Mouse (Mus musculus): Measurements from ENCODE around the gene Tmbim6.

Gene Tmbim6

DNA sequence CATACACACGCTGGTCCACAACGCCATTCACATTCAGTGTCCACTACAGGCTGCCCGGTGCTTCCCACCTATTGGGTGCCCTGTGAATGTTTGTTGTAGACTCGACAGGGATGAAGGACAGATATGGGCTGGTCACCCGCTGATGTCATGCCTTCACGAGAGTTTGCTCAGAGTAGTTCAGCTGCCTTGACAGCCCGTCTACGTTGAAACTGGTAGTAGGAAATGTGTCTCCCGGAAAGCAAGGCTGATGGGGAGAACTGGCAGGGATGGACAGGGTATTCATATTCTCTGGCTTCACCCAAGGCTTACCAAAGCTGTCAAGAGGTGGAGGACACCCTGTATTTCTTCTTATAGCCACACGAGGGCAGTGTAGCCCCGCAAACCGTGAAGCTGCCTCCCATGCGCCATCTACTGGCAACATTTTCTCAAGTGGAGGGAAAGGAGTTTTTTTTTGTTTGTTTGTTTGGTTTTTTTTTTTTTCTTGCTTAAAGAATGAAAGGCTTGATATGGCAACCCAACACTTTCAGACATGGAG, 23.7 kb downstream of the Tmbim6 start:
- CTCF ChIA-PET, result interaction anchor here (0.7 to 1.0 kb wide), 5 partner anchors 8 to 1671 kb away, joined by 3 to 6 read pairs (median 4); no protein-coding TSS in a partner anchor

DNA sequence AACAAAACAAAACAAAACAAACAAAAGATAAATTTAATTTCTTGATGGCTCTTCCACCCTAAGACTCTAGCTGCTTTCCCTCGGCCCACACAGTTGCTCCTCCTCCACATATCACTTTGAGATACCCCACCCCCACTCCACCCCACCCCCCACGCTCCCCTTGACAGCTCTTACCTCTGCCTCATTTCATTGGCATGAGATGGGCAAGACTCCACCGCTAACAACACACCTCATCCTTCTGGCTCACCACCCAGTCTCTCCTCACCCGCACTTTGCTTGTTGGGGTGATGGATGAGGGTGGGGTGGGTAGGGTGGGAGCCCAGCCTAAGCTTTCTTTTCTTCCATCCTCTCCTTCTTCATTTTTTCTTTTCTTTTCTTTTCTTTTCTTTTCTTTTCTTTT, 24.3 kb downstream of the Tmbim6 start:
- CTCF ChIA-PET, result interaction anchor here (0.6 to 1.0 kb wide), 3 partner anchors 8 to 753 kb away, joined by 4 to 6 read pairs (median 6); no protein-coding TSS in a partner anchor

DNA sequence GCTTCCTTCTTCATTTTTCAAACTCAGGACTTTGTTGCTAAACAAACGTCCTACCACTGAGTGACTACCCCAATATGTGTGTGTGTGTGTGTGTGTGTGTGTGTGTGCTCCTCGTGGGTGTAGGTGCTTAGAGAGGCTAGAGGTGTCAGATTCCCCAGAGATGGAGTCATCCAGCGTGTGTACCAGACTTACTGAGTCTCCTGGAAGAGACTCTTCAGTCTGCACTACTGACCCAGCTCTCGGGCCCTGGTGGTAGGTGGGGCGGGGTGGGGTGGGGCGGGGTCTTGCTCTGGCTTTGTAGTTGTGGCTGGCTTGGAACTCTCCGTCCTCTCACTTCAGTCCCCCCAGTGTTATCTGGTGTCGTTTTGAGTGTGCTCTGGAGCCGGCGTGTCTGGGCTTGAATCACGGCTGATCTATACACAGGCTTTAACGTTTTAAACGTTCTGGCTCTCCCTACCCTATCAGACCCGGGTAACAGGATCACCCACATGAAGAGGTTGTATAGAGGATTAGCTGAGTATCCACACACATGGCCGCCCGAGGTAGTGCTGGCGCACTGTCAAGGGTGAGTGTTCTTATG, 25.1 kb downstream of the Tmbim6 start:
- CTCF ChIA-PET, result interaction anchor here (0.6 kb wide), 1 partner anchor 754 kb away, joined by 6 read pairs; no protein-coding TSS in a partner anchor

DNA sequence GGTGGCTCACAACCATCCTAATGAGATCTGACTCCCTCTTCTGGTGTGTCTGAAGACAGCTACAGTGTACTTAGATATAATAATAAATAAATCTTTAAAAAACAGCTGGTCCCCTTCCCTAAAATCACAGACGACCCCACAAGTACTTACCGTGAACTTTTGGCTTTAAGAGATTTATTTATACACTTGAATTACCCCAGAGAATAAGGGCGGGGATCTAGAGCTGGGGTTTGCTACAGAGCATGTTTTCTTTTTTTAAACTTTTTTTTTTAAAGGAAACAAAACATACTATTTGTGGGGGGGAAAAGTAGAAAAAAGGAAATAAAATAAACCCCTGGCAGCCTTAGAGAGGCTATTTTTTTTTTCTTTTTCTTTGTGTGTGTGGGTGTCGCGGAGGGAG, 27.4 kb downstream of the Tmbim6 start:
- CTCF ChIA-PET, result interaction anchor here (0.8 to 1.1 kb wide), 2 partner anchors 9 to 1457 kb away, joined by 3 read pairs; no protein-coding TSS in a partner anchor

DNA sequence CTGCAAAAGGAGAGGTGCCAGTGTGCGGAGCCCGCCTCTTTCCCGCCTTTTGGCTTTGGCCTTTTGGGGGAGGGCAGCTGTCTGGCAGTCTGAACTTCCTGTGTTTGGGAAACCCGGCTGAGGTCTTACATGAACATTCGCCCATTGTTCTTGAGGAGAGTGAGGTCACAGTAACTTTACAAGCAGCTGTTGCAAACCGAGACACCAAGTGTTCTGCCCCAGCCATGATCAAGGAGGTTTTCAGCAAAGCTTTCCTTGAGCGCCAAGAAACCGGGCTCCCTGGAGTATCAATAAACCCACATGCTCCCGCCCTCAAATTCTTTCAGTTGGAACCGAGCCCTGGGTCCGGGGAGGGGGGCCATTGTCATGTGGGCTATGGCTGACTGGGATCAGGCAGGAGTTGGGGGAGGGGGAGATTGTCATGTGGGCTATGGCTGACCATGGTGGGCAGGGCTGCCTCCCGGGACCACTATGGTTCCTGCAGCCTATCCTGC, 27.9 kb downstream of the Tmbim6 start:
- CTCF ChIA-PET, result interaction anchor here (0.8 to 1.1 kb wide), 2 partner anchors 9 to 1457 kb away, joined by 3 read pairs; no protein-coding TSS in a partner anchor

DNA sequence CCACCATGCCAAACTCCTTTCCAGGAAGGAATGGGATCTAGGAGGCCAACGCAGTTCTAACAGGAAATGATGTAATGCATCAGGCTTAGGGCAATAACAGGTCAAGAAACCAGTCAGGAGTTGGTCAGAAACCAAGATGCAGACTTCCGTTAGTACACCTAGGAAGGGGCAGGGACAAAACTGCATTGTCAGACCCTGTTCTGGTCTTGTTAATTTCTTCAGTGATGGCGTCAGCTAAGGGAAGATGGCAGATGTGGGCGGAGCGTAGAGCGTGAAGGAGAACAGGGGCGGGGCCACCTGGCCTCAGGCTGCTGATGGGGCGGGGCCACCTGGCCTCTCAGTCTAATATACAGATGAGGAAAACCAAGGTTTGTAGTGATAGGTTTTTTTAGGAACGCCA, 28.5 kb downstream of the Tmbim6 start:
- CTCF ChIA-PET, result interaction anchor here (0.6 to 1.1 kb wide), 2 partner anchors 8 to 83 kb away, joined by 3 to 5 read pairs; no protein-coding TSS in a partner anchor

DNA sequence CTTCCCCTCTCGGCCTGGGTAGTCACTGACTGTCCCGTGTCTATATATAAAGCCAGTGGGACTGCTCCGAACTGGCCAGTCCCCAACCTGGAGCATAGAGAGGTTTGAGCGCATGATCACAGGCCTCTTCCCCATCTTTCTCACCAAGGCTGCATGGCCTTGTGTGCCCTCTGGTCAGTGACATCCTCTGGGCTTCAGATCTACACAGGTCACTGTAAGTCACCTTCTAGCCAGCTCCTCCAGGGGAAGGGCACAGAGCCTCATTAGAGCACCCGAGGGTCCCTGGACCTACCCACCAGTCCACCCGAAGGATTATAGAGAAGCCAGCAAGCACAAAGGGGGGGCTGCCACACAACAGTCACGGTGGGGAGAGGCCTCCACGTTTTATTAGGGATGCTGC, 29.0 kb downstream of the Tmbim6 start:
- CTCF ChIA-PET, result no interaction called here

DNA sequence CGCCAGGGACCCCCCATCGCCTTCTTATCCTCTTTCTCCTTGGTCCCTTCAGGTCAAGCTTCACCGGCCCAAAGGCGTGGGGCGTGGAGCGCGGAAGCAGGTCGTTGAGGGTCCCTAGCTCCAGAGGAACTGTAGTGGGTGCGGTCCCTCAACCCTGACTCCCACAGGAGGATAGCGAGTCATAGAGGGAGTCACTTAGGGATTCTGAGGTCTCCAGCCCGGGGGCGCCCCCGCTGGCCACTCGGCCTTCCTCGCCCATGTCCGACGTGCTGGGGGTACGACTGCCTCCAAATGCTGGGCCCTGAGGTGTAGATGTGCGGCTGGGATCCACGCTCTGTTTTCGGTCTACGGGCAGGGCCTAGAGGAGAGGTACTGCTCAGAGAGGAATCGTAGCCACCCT, 29.9 kb downstream of the Tmbim6 start:
- CTCF ChIA-PET, result no interaction called here

DNA sequence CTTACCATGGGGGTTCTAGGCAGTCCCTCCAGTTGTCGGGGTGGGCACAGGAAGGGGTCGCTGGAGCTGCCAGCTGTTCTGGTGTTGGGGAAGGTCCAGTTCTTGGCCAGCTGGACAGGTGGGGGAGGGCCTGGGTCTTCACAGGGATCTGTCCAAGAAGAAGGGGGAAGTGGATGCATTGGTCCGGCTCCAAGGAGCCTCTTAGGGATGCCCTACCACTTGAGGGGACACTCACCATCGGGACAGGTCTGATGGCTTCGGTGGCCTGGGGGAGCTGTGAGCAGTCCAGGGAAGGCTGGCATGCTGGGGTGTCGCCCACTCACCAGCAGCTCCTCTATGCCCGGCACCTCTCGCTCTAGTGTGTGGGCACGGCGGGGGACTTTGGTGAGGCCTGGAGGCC, 30.4 kb downstream of the Tmbim6 start:
- CTCF ChIA-PET, result no interaction called here

DNA sequence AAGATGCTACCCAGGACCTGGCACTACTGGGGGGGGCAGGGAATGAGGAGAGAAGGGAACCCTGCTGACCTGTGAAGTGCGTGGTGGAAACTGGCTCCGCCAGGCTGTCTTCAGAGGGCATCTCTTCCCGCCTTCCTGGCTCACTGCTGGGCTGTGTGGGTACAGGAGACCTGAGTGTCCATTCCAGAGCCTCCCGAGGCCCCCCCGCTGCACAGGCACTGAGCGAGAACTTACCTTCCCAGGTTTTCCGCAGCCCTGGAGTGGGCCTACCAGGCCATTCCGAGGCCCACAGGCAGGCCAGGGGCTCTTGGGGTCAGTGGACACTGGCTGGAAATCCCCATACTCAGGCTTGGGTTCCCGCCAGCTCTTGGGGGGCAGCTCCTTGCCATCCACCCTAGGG, 31.2 kb downstream of the Tmbim6 start:
- CTCF ChIA-PET, result no interaction called here

DNA sequence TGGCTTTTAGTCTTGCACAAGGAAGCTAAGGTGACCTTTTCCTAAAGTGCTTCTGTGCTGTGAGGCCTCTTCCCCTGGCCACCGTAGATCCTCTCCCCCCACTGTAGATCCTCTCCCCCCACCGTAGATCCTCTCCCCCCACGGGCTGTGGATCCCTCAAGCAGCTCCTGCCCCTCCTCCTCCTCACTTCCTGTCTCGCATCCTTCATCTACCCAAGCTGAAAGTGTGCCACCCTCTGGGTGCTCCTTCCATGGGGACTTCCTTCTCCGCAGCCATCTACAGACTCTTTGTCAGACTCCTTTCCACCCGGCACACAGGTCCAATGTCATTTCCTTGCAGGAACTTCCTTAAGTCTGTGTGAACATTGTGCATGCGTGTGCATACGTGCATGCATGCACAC, 37.7 kb downstream of the Tmbim6 start:
- CTCF ChIA-PET, result interaction anchor here (0.7 kb wide), 1 partner anchor 11 kb away, joined by 16 read pairs; no protein-coding TSS in a partner anchor

DNA sequence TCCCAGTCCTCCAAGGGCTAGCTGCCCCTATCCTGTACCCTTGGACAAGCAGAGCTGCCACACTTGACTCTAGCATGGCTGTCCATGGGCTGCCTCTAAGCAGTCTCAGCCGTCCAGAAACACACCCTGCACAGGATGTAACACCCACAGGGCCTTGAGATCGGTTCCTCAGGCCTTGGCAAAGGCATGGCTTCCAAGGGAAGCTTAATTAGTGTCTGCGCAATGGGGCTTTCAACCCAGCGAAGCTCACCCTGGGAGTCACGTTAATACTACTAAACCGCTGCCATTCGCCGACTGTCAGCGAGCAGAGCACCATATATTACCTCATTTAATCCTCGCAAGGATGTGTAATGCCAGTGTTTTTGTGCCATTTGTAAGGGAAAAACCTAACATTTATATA, 38.4 kb downstream of the Tmbim6 start:
- CTCF ChIA-PET, result no interaction called here

DNA sequence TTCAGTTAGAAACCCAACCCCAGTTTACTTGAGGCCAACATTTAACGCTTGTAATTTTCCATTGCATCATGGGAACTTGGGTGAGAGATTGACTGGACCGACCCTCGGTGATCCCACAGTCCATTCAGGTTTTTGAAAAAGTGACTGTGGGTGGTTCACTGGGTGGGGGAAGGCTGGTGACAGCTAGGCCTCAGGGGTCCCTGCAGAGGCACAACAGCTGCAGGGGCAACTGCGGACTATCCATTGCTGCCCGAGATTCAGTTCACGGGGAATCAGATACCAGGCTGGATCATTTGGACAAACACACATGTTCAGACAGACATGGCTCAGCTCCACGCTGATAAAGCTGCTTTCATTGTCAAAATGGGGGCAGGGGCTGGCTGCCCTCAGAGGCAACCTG, 38.8 kb downstream of the Tmbim6 start:
- CTCF ChIA-PET, result no interaction called here

DNA sequence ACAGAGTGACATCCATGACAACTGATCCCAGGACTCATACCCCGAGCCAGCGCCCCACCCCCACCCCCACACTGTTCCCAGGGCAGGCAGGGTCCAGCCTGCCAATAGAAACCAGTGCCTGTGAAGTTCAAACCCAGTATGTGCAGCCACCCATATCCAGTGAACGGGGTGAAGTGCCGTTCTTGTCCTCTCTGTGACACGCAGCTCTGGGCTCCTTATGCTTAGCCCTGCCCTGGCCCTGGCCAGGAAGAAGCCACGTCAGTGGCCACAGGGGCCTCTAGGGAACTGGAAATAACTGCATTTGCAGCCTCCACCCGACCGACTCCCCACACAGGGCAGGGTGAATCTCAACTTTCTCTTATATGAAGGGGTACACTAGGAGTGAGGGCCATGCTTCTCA, 39.3 kb downstream of the Tmbim6 start:
- CTCF ChIA-PET, result no interaction called here

DNA sequence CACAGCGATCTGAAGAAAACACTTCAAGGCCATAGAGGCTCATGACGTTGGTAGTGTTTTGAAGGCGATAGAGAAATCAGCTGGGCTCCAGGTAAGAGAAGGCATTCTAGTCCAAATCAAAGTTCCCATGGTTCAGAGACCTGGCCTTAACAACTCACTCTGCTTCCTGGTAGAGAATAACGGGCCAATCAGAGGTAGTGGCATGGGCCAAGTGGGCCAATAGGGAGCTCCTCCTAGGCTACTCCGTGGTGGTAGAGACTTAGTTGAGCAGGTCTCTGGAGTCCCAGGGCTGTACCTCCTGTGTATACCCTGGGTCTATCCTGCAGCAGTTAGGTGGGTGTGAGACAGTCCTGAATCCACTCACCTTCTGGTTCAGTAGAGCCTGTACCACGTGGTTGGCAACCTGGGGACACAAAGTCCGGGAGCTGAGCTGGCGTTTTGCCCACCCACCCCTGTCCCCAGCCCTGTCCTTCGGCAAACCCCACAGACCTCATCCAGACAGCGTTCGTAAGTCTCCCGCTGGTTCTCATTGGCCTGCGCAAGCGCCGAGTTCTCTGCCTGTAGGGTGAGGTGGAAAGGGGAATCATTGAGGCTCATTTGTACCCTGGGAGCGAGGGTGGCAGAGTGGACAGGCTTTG, 40.5 kb downstream of the Tmbim6 start:
- CTCF ChIA-PET, result no interaction called here

DNA sequence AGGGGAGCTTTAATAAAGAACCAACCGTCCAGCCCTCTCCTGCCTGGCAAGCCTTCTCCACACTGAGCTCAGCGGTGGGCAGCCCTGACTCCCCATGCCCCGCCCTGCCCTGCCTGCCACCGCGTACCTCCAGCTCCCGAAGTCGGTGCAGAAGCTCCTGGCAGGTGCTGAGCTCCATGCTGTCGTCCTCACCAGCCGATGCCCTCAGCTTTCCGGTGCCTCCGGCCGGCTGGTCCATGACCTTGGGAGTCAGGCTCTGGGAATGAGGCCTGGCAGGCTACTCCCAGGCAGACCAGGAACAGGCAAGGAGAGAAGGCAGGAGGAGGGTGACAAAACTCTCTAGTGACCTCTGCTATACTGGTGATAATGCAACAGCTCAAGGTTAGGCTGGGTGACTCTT, 41.2 kb downstream of the Tmbim6 start:
- CTCF ChIA-PET, result interaction anchor here (0.6 kb wide), 1 partner anchor 241 kb away, joined by 3 read pairs; no protein-coding TSS in a partner anchor

DNA sequence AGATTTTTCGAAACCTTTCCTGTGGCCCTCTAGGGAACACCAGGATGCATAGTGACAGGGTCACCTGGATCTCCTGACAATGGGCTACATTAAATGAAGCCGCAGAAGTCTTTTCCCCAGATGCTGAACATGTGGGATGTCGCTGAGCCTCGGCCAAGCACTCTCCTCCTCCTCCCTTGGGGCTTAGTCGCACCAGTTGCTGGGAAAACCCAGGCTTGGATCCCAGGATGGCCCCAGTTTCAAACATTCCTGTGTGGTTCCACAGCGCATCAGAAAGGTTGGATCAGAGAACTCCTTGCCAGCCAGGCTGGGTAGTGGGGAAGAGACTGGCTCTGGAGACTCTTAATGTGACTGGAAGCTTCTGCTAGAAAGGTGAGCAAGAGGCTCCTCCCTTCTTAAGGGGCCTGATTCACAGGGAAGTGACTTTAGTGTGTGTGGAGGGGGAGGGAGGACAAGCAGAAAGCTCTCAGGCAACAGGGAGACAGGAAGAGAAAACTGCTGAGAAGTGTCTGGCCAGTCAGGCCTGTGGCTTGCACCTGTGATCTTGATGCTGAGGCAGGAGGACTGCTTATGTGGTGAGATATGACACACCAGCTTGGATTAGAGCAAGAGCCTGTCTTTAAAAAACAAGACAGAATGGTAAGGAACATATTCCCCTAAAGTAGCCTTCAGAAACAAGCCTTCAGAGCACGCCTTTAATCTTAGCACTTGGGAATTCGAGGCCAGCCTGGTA, 46.5 kb downstream of the Tmbim6 start:
- CTCF ChIA-PET, result no interaction called here

DNA sequence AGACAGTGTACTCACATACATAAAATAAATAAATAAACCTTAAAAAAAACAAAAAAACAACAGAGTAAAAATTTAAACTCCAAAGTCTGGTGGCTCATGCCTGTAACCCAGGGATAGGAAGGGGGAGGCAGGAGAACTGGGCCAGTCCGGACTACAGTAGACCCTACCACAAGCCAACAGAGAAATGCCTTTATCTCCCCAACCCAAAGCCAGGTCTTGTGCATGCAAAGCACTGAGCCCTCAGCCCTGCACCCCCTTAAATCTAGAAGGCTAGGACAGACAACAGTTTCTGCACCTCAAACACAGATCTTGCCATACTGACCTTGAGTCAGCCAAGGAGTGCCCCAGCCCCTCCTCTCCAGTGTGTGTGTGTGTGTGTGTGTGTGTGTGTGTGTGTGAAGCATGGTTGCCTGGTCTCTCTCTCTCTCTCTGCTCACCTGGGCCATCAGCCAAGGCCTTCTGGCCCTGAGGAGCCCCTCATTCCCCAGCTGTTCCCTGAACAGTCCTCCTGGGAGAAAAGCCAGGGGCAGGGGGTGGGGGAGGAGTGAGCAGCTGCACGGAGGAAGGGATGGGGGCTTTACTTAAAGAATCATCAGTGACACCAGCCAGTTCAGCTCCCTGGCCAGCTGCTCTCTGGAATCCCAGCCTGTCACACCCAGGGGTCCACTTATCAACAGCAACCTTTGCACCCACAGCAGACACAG, 47.6 kb downstream of the Tmbim6 start:
- CTCF ChIA-PET, result interaction anchor here (0.5 kb wide), 1 partner anchor 28 kb away, joined by 4 read pairs; no protein-coding TSS in a partner anchor

DNA sequence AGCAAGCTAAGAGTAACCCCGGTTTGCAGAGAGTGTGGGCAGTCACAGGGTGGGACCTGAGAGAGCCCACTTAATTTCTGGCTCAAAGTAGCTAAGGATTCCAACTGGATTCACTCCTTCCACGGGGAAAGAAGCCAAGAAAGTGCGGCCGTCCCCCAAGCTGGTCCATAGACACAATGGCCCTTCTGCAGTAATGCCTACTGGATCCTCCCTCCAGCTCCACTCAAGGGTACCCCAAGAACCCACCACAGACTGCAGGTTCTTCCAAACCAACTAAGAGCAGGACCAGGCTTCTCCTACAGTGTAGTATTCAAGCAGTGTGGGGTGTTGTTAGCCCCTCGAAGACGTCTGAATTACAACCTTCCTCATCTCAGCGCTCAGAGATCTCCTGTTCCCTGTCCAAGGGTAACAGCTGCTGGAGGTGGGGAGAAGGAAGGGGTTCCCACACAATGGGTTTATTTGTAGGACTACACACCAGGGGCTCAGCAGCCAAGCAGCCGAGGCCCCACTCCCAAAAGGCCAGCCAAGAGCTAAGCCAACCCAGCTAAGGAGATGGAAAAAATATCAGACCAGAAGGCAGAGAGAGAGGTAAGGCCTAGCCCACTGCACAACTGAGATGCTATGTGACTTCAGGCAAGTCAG, 48.3 kb downstream of the Tmbim6 start:
- CTCF ChIA-PET, result interaction anchor here (0.5 to 0.6 kb wide), 2 partner anchors 11 to 28 kb away, joined by 4 to 16 read pairs; no protein-coding TSS in a partner anchor

DNA sequence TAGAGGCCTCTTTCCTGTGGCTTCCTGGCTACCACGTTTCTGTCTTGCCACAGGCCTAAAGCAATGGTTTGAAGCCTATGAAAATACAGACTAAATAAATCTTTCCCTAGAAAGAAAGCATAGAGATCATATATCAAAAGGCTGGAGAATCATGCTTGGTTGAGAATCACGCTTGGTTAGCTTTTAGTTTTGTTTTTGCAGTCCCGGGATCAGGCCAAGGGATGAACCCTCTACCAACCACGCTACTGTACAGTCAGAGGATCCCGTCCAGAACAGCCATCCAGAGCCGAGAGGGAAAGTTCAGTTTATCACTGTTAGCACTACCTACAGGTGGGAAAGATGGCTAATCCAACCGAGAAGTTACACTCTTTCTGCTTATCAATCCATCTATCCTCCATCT, 49.7 kb downstream of the Tmbim6 start:
- CTCF ChIA-PET, result no interaction called here

DNA sequence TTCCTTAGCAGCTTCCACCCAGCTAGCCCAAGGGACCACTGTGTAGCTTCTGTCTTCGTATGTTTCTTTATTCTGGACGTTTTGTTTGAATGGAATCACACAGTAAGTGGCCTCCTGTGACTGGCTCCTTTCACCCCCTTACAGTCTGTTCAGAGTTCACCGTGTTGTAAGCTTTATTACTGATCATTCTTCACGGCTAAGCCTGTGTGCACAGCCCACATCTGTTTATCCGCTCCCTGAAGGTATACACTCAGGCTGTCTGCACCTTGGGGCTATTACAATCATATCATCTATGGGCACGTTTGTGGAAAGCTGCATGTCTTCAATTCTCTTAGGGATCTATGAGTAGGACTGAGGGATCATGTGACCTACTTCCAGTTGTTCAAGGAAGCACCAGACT, 52.9 kb downstream of the Tmbim6 start:
- CTCF ChIA-PET, result no interaction called here

Data from spleen, embryonic (tissue).